Mouse (Mus musculus) brown adipose tissue, adult 24 weeks (tissue): ENCODE data around the gene Dmd. TPM values are rescaled to one million over a fixed set of nuclear protein-coding genes. Genes with fewer than 3 reads are reported as not detected.
"Not testable (repeated sequence)": the region's sequence is repeated elsewhere in the genome, so short reads cannot be mapped to it uniquely, and the experiment has no call there.

ENCODE experiments used
- H3K27ac ChIP-seq: fragments of 200-500 bp; replicated peaks from 2 replicates; pipeline ENCODE4 v1.5.1; 2012; ENCODE audit warnings: low read depth, mild to moderate bottlenecking, low read length
- H3K4me1 ChIP-seq: fragments of 200-500 bp; 2 replicates; pipeline ENCODE4 v1.6.1; 2012; ENCODE audit warnings: low read length, mixed read lengths; ENCODE audit not compliant: control insufficient read depth, insufficient read depth, insufficient read length
- H3K4me3 ChIP-seq: fragments of 200-500 bp; 2 replicates; pipeline ENCODE4 v1.5.1; 2012; ENCODE audit warnings: low read depth, mild to moderate bottlenecking, low read length, moderate library complexity; ENCODE audit not compliant: insufficient read depth
- polyA plus RNA-seq: library from polyadenylated mRNA; stranded (reverse); fragments of >200 nt; gene quantifications from 2 replicates; pipeline ENCODE4 v1.2.4, GENCODE M21; 2012; ENCODE audit not compliant: missing spikeins, insufficient read depth, insufficient read length

The Dmd gene
- 5.9 and 6.8 TPM in 2 replicates for polyA plus RNA-seq

- Histone ChIP-seq H3K27ac (no peak within 1 kb of the TSS), H3K4me3 (no peak within 1 kb of the TSS), H3K4me1 (no peaks in the 10 kb centered on the region)
These were observed at the start of gene Dmd for GRCm38 (mm10) chrX:82948630-82949029. Gene Dmd, plus strand, starts transcription at chrX:82948870.

DNA sequence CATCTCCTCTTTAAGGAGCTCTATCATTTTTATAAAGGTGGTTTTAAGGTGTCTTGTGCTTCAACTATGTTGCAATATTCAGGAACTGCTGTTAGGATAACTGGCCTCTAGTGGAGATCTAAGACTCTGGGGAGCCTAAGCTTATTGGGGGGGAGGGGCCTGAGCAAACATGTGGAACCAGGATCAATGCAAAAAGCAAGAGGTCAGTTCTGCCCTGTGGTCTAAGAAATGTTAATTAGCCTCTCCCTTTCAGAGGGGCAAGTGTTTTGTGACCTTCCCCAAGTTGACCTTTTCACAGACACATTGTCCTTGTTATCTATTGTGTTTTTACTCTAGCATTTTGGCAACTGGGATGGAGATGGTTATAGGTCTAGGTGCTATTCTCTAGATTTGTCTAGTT is 47.2 kb upstream of the Dmd start:
- no peak overlapping the region for H3K4me3 ChIP-seq
- no peaks in the 10 kb centered on the region for H3K4me1 ChIP-seq
- no peak overlapping the region for H3K27ac ChIP-seq

DNA sequence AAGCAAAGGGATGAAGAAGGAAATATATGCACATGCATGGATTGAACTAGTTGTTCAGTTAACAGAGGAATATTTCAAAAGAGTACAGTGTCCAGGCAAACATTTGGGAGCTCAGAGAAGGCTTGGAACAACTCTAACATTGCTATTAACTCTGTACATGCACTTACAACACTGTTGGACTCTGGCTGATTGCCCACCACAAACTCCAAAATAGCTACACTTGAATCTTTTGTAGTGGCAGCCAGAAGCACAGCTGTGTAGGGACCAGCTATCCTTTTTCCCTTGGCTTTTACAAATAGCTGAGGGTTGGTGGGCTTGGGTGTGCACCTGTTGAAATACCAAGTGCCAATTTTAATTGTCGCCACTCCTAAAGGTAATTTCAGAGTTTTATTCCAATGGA is 39.0 kb downstream of the Dmd start:
- Histone ChIP-seq H3K4me3 (no peak overlapping the region), H3K4me1 (no peaks in the 10 kb centered on the region), H3K27ac (no peak overlapping the region)

- Histone ChIP-seq H3K4me3 (no peak overlapping the region), H3K4me1 (no peaks in the 10 kb centered on the region), H3K27ac (no peak overlapping the region)
These were observed 101.5 kb downstream of the Dmd start for GRCm38 (mm10) chrX:83050190-83050589.

DNA sequence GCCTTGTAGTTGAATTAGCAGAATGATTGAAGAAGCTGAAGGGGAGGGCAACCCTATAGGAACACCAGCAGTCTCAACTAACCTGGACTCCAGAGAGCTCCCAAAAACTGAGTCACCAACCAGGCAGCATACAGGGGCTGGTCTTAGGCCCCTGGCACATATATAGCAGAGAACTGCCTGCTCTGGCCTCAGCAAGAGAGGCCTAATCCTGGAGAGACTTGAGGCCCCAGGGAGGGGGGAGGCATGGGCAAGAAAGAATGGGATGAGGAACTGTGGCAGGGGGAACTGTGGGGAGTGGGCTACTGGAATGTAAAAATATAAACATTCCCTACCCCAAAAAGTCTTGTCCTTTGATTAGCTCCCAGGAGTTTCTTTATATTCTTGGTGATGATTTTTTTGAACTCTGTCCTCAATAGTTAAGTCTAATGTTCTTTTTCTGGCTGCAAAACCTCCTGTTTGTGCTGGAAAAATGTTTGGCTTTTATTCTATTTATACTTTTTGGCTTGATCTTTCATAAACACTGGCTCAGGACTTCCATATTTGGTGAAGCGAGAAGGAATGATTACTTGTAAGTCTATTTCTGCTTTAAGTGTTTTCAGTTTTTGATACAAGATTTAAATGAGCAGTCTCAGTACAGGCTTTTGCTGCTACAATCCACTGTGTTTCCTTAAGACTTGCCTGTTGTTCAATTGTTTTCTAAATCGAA is 167.7 kb downstream of the Dmd start:
- Histone ChIP-seq H3K27ac (no peak overlapping the region), H3K4me3 (no peak overlapping the region), H3K4me1 (no peaks in the 10 kb centered on the region)

DNA sequence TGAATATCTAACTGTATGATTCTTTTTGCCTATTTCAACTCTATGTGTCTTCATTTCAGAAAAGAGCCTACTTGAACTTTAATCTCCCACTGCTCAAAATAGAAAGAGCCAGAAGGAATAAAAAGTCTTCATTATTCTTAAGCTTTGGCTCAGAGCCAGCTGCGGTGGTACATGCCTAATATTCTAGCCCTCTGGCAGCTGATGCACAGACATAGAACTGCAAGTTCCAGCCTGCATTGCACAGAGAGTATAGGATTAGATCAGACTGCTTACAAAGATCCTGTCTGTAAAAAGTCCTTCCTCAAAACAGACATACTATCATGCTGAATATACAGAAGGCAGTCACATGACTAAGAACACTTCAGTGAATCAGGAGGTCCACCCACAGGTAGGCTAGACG is 168.5 kb downstream of the Dmd start:
- H3K4me3 ChIP-seq: no peak overlapping the region
- H3K4me1 ChIP-seq: no peaks in the 10 kb centered on the region
- no peak overlapping the region for H3K27ac ChIP-seq

DNA sequence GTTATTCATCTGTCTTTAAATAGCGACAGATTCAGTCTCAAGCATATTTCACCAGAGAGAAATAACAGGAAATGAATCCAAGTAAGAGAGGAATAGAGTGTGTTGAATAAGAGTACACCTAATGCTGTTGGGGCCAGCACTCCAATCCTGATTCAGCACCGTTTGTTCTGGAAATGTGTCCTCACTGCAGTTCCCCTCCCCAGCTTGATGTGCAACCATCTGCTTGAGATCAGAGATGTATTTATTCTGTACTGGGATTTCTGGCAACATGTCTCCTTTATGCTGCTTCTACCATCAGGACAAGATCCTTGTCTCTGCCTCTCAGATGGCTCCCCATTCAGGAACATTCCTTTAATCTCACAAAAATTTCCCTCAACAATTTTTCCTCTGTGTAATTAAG is 271.9 kb downstream of the Dmd start:
- no peak overlapping the region for H3K4me3 ChIP-seq
- no peak overlapping the region for H3K27ac ChIP-seq
- H3K4me1 ChIP-seq: no peaks in the 10 kb centered on the region

- Histone ChIP-seq H3K4me1 (no peaks in the 10 kb centered on the region), H3K4me3 (no peak overlapping the region), H3K27ac (no peak overlapping the region)
These were observed 272.4 kb downstream of the Dmd start for GRCm38 (mm10) chrX:83221050-83221449.

DNA sequence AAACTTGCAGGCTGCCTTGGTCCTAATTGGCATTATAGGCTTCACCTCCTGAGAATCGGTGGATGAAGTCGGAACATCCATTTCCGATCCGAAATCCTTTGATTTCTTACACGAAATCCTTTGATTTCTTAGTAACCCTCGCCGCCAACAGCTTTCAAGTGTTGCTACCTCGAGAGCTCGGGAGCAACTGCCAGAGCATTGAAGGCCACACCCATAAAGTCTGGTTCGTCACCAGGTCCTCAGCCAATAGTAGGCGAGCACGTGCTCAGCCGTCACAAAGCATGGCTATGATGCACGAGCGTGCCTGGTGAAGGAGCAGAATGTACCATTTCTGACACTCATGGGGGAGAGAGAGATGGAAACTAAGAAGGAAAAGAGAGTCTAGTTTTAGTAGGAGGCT is 538.9 kb downstream of the Dmd start, which contains the start of gene Tsga8:
Tsga8 (minus strand) TSS at position 327 of the 400 bp plus-strand sequence.
- Histone ChIP-seq H3K4me1 (no peaks in the 10 kb centered on the region), H3K27ac (no peak within 1 kb of the TSS), H3K4me3 (no peak within 1 kb of the TSS)

GRCm38 (mm10) chrX:83674998-83675397 is 726.3 kb downstream of the Dmd start:
- no peaks in the 10 kb centered on the region for H3K4me1 ChIP-seq
- no peak overlapping the region for H3K27ac ChIP-seq
- H3K4me3 ChIP-seq: no peak overlapping the region

- H3K4me3 ChIP-seq: no peak overlapping the region
- no peaks in the 10 kb centered on the region for H3K4me1 ChIP-seq
- no peak overlapping the region for H3K27ac ChIP-seq
These were observed 737.9 kb downstream of the Dmd start for GRCm38 (mm10) chrX:83686547-83686946.

GRCm38 (mm10) chrX:83740533-83740932 is 791.9 kb downstream of the Dmd start:
- H3K27ac ChIP-seq: no peak overlapping the region
- H3K4me3 ChIP-seq: no peak overlapping the region
- no peaks in the 10 kb centered on the region for H3K4me1 ChIP-seq

- no peaks in the 10 kb centered on the region for H3K4me1 ChIP-seq
- H3K4me3 ChIP-seq: no peak overlapping the region
- no peak overlapping the region for H3K27ac ChIP-seq
These were observed 797.8 kb downstream of the Dmd start for GRCm38 (mm10) chrX:83746301-83747008.

DNA sequence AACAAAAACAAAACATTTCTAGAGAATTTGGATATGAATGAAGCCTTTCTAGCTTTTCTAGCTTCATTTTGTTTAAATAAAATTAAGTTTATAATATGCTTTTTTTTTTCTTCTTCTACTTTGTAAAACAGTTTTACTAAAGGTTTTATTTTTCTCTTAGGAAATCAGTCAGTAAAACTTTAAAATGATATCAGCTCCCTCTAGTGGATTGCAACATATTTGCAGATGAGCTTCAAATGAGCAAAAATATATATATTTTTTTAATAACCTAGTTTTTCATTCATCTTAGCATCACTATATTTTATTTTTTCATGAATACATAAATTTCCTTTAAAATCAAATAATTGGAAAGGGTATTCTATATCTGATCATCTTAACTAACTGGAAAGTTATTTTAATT is 838.7 kb downstream of the Dmd start:
- Histone ChIP-seq H3K4me3 (no peak overlapping the region), H3K4me1 (no peaks in the 10 kb centered on the region), H3K27ac (no peak overlapping the region)

GRCm38 (mm10) chrX:83867469-83867868 is 918.8 kb downstream of the Dmd start:
- H3K4me3 ChIP-seq, H3K27ac ChIP-seq, H3K4me1 ChIP-seq: not testable (repeated sequence)

GRCm38 (mm10) chrX:83875389-83875788 is 926.7 kb downstream of the Dmd start:
- not testable (repeated sequence) for H3K4me1 ChIP-seq, H3K4me3 ChIP-seq, H3K27ac ChIP-seq
